Mouse (Mus musculus) intestine, embryonic 15.5 days (tissue): ENCODE results near the gene Ccdc42. TPM values are rescaled to one million over a fixed set of nuclear protein-coding genes. Genes with fewer than 3 reads are reported as not detected.

Experiments
- ATAC-seq: fragments of 200-750 bp; cut with Nextera tagmentation; 2 replicates; pipeline ENCODE4 v1.8.0; 2017; ENCODE audit warnings: moderate TSS enrichment, moderate library complexity
- H3K27ac ChIP-seq: fragments of 300-500 bp; sonication (generic); 2 replicates; pipeline ENCODE4 v1.5.1; 2015; ENCODE audit warnings: mild to moderate bottlenecking, inconsistent platforms
- H3K27me3 ChIP-seq: fragments of 300-500 bp; sonication (generic); replicated peaks from 2 replicates; pipeline ENCODE4 v1.6.1; 2015; ENCODE audit warnings: inconsistent platforms
- H3K36me3 ChIP-seq: fragments of 300-500 bp; sonication (generic); 2 replicates; pipeline ENCODE4 v1.6.1; 2015; ENCODE audit warnings: inconsistent platforms
- H3K4me1 ChIP-seq: fragments of 300-500 bp; sonication (generic); replicated peaks from 2 replicates; pipeline ENCODE4 v1.6.1; 2015; ENCODE audit warnings: inconsistent platforms
- H3K4me2 ChIP-seq: fragments of 300-500 bp; sonication (generic); replicated peaks from 2 replicates; pipeline ENCODE4 v1.6.1; 2015; ENCODE audit warnings: mild to moderate bottlenecking, inconsistent platforms
- H3K4me3 ChIP-seq: fragments of 300-500 bp; sonication (generic); replicated peaks from 2 replicates; pipeline ENCODE4 v1.5.1; 2015; ENCODE audit warnings: inconsistent platforms
- H3K9ac ChIP-seq: fragments of 300-500 bp; sonication (generic); 2 replicates; pipeline ENCODE4 v1.6.1; 2015; ENCODE audit warnings: inconsistent platforms
- H3K9me3 ChIP-seq: fragments of 300-500 bp; sonication (generic); 2 replicates; pipeline ENCODE4 v1.6.1; 2016; ENCODE audit warnings: inconsistent platforms
- WGBS: fragments of 180-500 bp; shearing (Covaris S2); methylation state at CpG from one replicate; pipeline ENCODE4 v1.1.7; 2015; 5-methylcytosine and 5-hydroxymethylcytosine counted together
- polyA plus RNA-seq: library from polyadenylated mRNA; unstranded; fragments of >200 nt; fragmentation: Nextera tagmentation; extraction: Ambion mirVana; gene quantifications from 2 replicates; pipeline ENCODE4 v1.2.1, GENCODE M21; 2015

Ccdc42 gene
- polyA plus RNA-seq: 0.21 and 0.25 TPM in 2 replicates

- H3K4me1 ChIP-seq: peaks cover 20% of the 10 kb centered on the region
- no peak for ATAC-seq
- no peak within 1 kb of the TSS for H3K4me2 ChIP-seq
- H3K9ac ChIP-seq: no peak within 1 kb of the TSS
- no peak within 1 kb of the TSS for H3K4me3 ChIP-seq
- no peaks in the 10 kb centered on the region for H3K9me3 ChIP-seq
- WGBS: 67% methylated on average over 5 of the region's 5 CpGs
- no peak within 1 kb of the TSS for H3K27ac ChIP-seq
- H3K27me3 ChIP-seq: no peaks in the 10 kb centered on the region
- no peaks in the 10 kb centered on the region for H3K36me3 ChIP-seq
Measured at GRCm38 (mm10) chr11:68586721-68587120, at the start of gene Ccdc42. Gene Ccdc42, plus strand, starts transcription at chr11:68587021.

- Histone ChIP-seq H3K9me3 (no peaks in the 10 kb centered on the region), H3K9ac (no peak overlapping the region), H3K4me1 (no peaks in the 10 kb centered on the region; the same call in 1 of the 2 replicates), H3K4me3 (no peak overlapping the region), H3K36me3 (no peaks in the 10 kb centered on the region), H3K27me3 (no peaks in the 10 kb centered on the region), H3K4me2 (no peak overlapping the region), H3K27ac (no peak overlapping the region)
- WGBS: 64% methylated on average over 5 of the region's 5 CpGs
- ATAC-seq: no peak
Measured at GRCm38 (mm10) chr11:68539621-68540020, 47.2 kb upstream of the Ccdc42 start.

- Histone ChIP-seq H3K27ac (no peak overlapping the region), H3K9me3 (no peaks in the 10 kb centered on the region), H3K4me1 (peaks cover 3% of the 10 kb centered on the region; the same call in 1 of the 2 replicates), H3K9ac (no peak overlapping the region), H3K4me3 (no peak overlapping the region), H3K36me3 (no peaks in the 10 kb centered on the region), H3K4me2 (no peak overlapping the region), H3K27me3 (no peaks in the 10 kb centered on the region)
- 12% methylated on average over 8 of the region's 8 CpGs for WGBS
- ATAC-seq: no peak
Measured at GRCm38 (mm10) chr11:68544554-68544953, 42.3 kb upstream of the Ccdc42 start.

- H3K9ac ChIP-seq: no peak overlapping the region
- 54% methylated on average over 7 of the region's 7 CpGs for WGBS
- H3K4me1 ChIP-seq: peaks cover 3% of the 10 kb centered on the region; the same call in 1 of the 2 replicates
- no peaks in the 10 kb centered on the region for H3K9me3 ChIP-seq
- H3K27ac ChIP-seq: no peak overlapping the region
- H3K36me3 ChIP-seq: no peaks in the 10 kb centered on the region
- no peak overlapping the region for H3K4me2 ChIP-seq
- no peak overlapping the region for H3K4me3 ChIP-seq
- ATAC-seq: no peak
- no peaks in the 10 kb centered on the region for H3K27me3 ChIP-seq
Measured at GRCm38 (mm10) chr11:68545172-68545571, 41.6 kb upstream of the Ccdc42 start.

GRCm38 (mm10) chr11:68545682-68546222 is 41.1 kb upstream of the Ccdc42 start:
- H3K4me1 ChIP-seq: peaks cover 3% of the 10 kb centered on the region; the same call in 1 of the 2 replicates
- H3K9ac ChIP-seq: no peak overlapping the region
- H3K27ac ChIP-seq: no peak overlapping the region
- 74% methylated on average over 8 of the region's 8 CpGs for WGBS
- H3K4me2 ChIP-seq: no peak overlapping the region
- H3K9me3 ChIP-seq: no peaks in the 10 kb centered on the region
- no peak overlapping the region for H3K4me3 ChIP-seq
- no peaks in the 10 kb centered on the region for H3K36me3 ChIP-seq
- no peak for ATAC-seq
- H3K27me3 ChIP-seq: no peaks in the 10 kb centered on the region

- H3K4me1 ChIP-seq: peaks cover 3% of the 10 kb centered on the region; the same call in 1 of the 2 replicates
- H3K4me2 ChIP-seq: no peak overlapping the region
- H3K9ac ChIP-seq: no peak overlapping the region
- H3K27me3 ChIP-seq: no peaks in the 10 kb centered on the region
- WGBS: 60% methylated on average over 2 of the region's 2 CpGs
- ATAC-seq: no peak
- no peaks in the 10 kb centered on the region for H3K36me3 ChIP-seq
- no peak overlapping the region for H3K4me3 ChIP-seq
- H3K9me3 ChIP-seq: no peaks in the 10 kb centered on the region
- no peak overlapping the region for H3K27ac ChIP-seq
Measured at GRCm38 (mm10) chr11:68547484-68547883, 39.3 kb upstream of the Ccdc42 start.

GRCm38 (mm10) chr11:68549597-68549996 is 37.2 kb upstream of the Ccdc42 start:
- Histone ChIP-seq H3K9me3 (no peaks in the 10 kb centered on the region), H3K4me3 (no peak overlapping the region), H3K27ac (no peak overlapping the region), H3K4me2 (no peak overlapping the region), H3K36me3 (no peaks in the 10 kb centered on the region), H3K4me1 (peaks cover 3% of the 10 kb centered on the region; the same call in 1 of the 2 replicates), H3K9ac (no peak overlapping the region), H3K27me3 (no peaks in the 10 kb centered on the region)
- ATAC-seq: no peak
- 55% methylated on average over 3 of the region's 3 CpGs for WGBS

- H3K4me1 ChIP-seq: no peaks in the 10 kb centered on the region
Measured at GRCm38 (mm10) chr11:68550358-68550757, 36.5 kb upstream of the Ccdc42 start.

GRCm38 (mm10) chr11:68553981-68554471 is 32.8 kb upstream of the Ccdc42 start:
- Histone ChIP-seq H3K27ac (no peak overlapping the region), H3K9me3 (no peaks in the 10 kb centered on the region), H3K4me1 (no peaks in the 10 kb centered on the region), H3K4me3 (no peak overlapping the region), H3K36me3 (no peaks in the 10 kb centered on the region), H3K9ac (no peak overlapping the region), H3K4me2 (no peak overlapping the region), H3K27me3 (0 out of 2 replicates have a peak, but pooled peaks cover 3% of the 10 kb centered on the region)
- whole genome bisulfite sequencing: 36% methylated on average over 8 of the region's 8 CpGs
- ATAC-seq: no peak

More at GRCm38 (mm10) chr11:68550358-68550757, 36.5 kb upstream of the Ccdc42 start:
- no peaks in the 10 kb centered on the region for H3K9me3 ChIP-seq
- H3K4me3 ChIP-seq: no peak overlapping the region
- no peaks in the 10 kb centered on the region for H3K36me3 ChIP-seq
- no peak overlapping the region for H3K27ac ChIP-seq
- H3K9ac ChIP-seq: no peak overlapping the region
- no peak for ATAC-seq
- WGBS: 50% methylated on average over 4 of the region's 4 CpGs
- no peak overlapping the region for H3K4me2 ChIP-seq
- H3K27me3 ChIP-seq: no peaks in the 10 kb centered on the region

GRCm38 (mm10) chr11:68555918-68556584 is 30.8 kb upstream of the Ccdc42 start, which contains the start of gene Mfsd6l:
Gene Mfsd6l, plus strand, starts transcription at chr11:68556186.
- Histone ChIP-seq H3K27me3 (0 out of 2 replicates have a peak, but pooled peaks cover 3% of the 10 kb centered on the region), H3K9me3 (no peaks in the 10 kb centered on the region), H3K9ac (peak within 1 kb of the TSS; percentile 35; the same call in 1 of the 2 replicates), H3K36me3 (no peaks in the 10 kb centered on the region), H3K4me3 (peak within 1 kb of the TSS; percentile 41), H3K4me1 (no peaks in the 10 kb centered on the region), H3K4me2 (peak within 1 kb of the TSS; percentile 55), H3K27ac (no peak within 1 kb of the TSS)
- ATAC-seq: peak; percentile 89
- 10% methylated on average over 37 of the region's 37 CpGs for WGBS

- no peak overlapping the region for H3K9ac ChIP-seq
- no peaks in the 10 kb centered on the region for H3K9me3 ChIP-seq
- no peak overlapping the region for H3K4me3 ChIP-seq
- WGBS: 59% methylated on average over 1 of the region's 1 CpGs
- no peaks in the 10 kb centered on the region for H3K36me3 ChIP-seq
- ATAC-seq: no peak
- no peak overlapping the region for H3K4me2 ChIP-seq
- H3K27ac ChIP-seq: no peak overlapping the region
- no peaks in the 10 kb centered on the region for H3K4me1 ChIP-seq
- 0 out of 2 replicates have a peak, but pooled peaks cover 3% of the 10 kb centered on the region for H3K27me3 ChIP-seq
Measured at GRCm38 (mm10) chr11:68559546-68559945, 27.3 kb upstream of the Ccdc42 start.

- 0 out of 2 replicates have a peak, but pooled peaks cover 2% of the 10 kb centered on the region for H3K4me1 ChIP-seq
- no peak for ATAC-seq
- H3K9me3 ChIP-seq: no peaks in the 10 kb centered on the region
- H3K27ac ChIP-seq: no peak overlapping the region
- H3K4me3 ChIP-seq: no peak overlapping the region
- WGBS: 73% methylated on average over 11 of the region's 11 CpGs
- no peak overlapping the region for H3K4me2 ChIP-seq
- H3K27me3 ChIP-seq: no peaks in the 10 kb centered on the region
- H3K36me3 ChIP-seq: no peaks in the 10 kb centered on the region
- H3K9ac ChIP-seq: no peak overlapping the region
Measured at GRCm38 (mm10) chr11:68561957-68562950, 24.6 kb upstream of the Ccdc42 start.
